Mouse (Mus musculus) C2C12 (cell line): ENCODE measurements around the gene Syt3. TPM values are rescaled to one million over a fixed set of nuclear protein-coding genes. Genes with fewer than 3 reads are reported as not detected.

Source experiments
- H3K27me3 ChIP-seq: one replicate; pipeline ENCODE4 v1.6.1; 2011; ENCODE audit not compliant: control insufficient read depth, insufficient read depth, insufficient read length
- H3K36me3 ChIP-seq: one replicate; pipeline ENCODE4 v1.6.1; 2011; ENCODE audit not compliant: control insufficient read depth, insufficient read depth
- H3K4me3 ChIP-seq: one replicate; pipeline ENCODE4 v1.5.1; 2011; ENCODE audit warnings: mild to moderate bottlenecking, control low read depth; ENCODE audit not compliant: poor library complexity, insufficient read depth, severe bottlenecking
- H3K79me2 ChIP-seq: one replicate; pipeline ENCODE4 v1.6.1; 2011; ENCODE audit not compliant: control insufficient read depth, insufficient read depth
- H3K79me3 ChIP-seq: one replicate; pipeline ENCODE4 v1.6.1; 2011; ENCODE audit warnings: low read depth, control low read depth
- H3ac ChIP-seq: one replicate; pipeline ENCODE3; 2011; ENCODE audit warnings: low read depth; ENCODE audit not compliant: control insufficient read depth, insufficient read length
- CEBPB ChIP-seq: IDR thresholded peaks from one replicate; pipeline ENCODE4 v1.6.1; 2011; ENCODE audit warnings: low read depth, mild to moderate bottlenecking, control low read depth, moderate library complexity
- CTCF ChIP-seq: IDR thresholded peaks from one replicate; pipeline ENCODE4 v1.5.1; 2011; ENCODE audit not compliant: control insufficient read depth, insufficient read depth, insufficient read length
- FOSL1 ChIP-seq: IDR thresholded peaks from one replicate; pipeline ENCODE4 v1.8.0; 2011; ENCODE audit warnings: mild to moderate bottlenecking, low read length; ENCODE audit not compliant: poor library complexity, insufficient read depth, severe bottlenecking
- MAX ChIP-seq: IDR thresholded peaks from one replicate; pipeline ENCODE4 v1.6.1; 2011; ENCODE audit warnings: mild to moderate bottlenecking, control low read depth
- MYOD1 ChIP-seq: IDR thresholded peaks from one replicate; pipeline ENCODE4 v1.6.1; 2011; ENCODE audit warnings: low read depth; ENCODE audit not compliant: control insufficient read depth, insufficient read length
- MYOG ChIP-seq: IDR thresholded peaks from one replicate; pipeline ENCODE4 v1.6.1; 2011; ENCODE audit not compliant: control insufficient read depth, insufficient read length; ENCODE audit errors: extremely low read depth
- USF1 ChIP-seq: IDR thresholded peaks from one replicate; pipeline ENCODE4 v1.6.1; 2011; ENCODE audit warnings: low read depth, mild to moderate bottlenecking, control low read depth, moderate library complexity
- long read RNA-seq, 2 experiments: library from polyadenylated mRNA; unstranded; transcript quantifications; one replicate each; pipeline ENCODE4 v2.0.0; 2019 to 2020
- polyA plus RNA-seq: library from polyadenylated mRNA; unstranded; fragments of >200 nt; fragmentation: generic; extraction: Trizol; gene quantifications from one replicate; pipeline ENCODE4 v1.2.1, GENCODE M21; 2012; ENCODE audit warnings: missing spikeins

Syt3 gene
- polyA plus RNA-seq: not detected
- long read RNA-seq, experiment 1, partial matches to known transcripts: 1 of 1 reads
- long read RNA-seq, experiment 1, other reads (novel, unspliced or antisense): 0 of 1 reads
- long read RNA-seq, experiment 2: 0 reads

- no peaks in the 10 kb centered on the region for H3K36me3 ChIP-seq
- peaks cover 62% of the 10 kb centered on the region for H3K27me3 ChIP-seq
- no peaks in the 10 kb centered on the region for H3K79me2 ChIP-seq
- no peak for TF ChIP-seq CTCF
- no peak for TF ChIP-seq MYOD1
- TF ChIP-seq FOSL1: no peak
- no peak for TF ChIP-seq MYOG
- no peak for TF ChIP-seq CEBPB
- TF ChIP-seq USF1: no peak
- no peak for TF ChIP-seq MAX
- no peaks in the 10 kb centered on the region for H3K79me3 ChIP-seq
- H3K4me3 ChIP-seq: no peak within 1 kb of the TSS
- H3ac ChIP-seq: no peak within 1 kb of the TSS
These were observed at the start of gene Syt3 for GRCm38 (mm10) chr7:44383980-44384715. Syt3 (plus strand) TSS chr7:44384102.

- TF ChIP-seq MAX (no peak), MYOD1 (no peak), MYOG (no peak), USF1 (no peak), CTCF (no peak), CEBPB (no peak), FOSL1 (no peak)
- no peaks in the 10 kb centered on the region for H3K36me3 ChIP-seq
- H3K27me3 ChIP-seq: peaks cover 47% of the 10 kb centered on the region
- no peaks in the 10 kb centered on the region for H3K79me2 ChIP-seq
- H3K79me3 ChIP-seq: no peaks in the 10 kb centered on the region
- no peak overlapping the region for H3ac ChIP-seq
- H3K4me3 ChIP-seq: no peak overlapping the region
These were observed 49.8 kb upstream of the Syt3 start for GRCm38 (mm10) chr7:44334139-44334538.

GRCm38 (mm10) chr7:44335031-44335878 lies 48.6 kb upstream of the Syt3 start:
- H3K36me3 ChIP-seq: no peaks in the 10 kb centered on the region
- TF ChIP-seq CTCF (no peak), MYOD1 (no peak), CEBPB (no peak), FOSL1 (no peak), MAX (no peak), USF1 (no peak), MYOG (no peak)
- H3ac ChIP-seq: no peak overlapping the region
- peaks cover 51% of the 10 kb centered on the region for H3K27me3 ChIP-seq
- H3K4me3 ChIP-seq: no peak overlapping the region
- no peaks in the 10 kb centered on the region for H3K79me3 ChIP-seq
- H3K79me2 ChIP-seq: no peaks in the 10 kb centered on the region

GRCm38 (mm10) chr7:44336046-44337021 lies 47.6 kb upstream of the Syt3 start:
- Histone ChIP-seq H3K4me3 (no peak overlapping the region), H3K27me3 (peaks cover 52% of the 10 kb centered on the region), H3K79me3 (no peaks in the 10 kb centered on the region), H3K36me3 (no peaks in the 10 kb centered on the region), H3ac (no peak overlapping the region), H3K79me2 (no peaks in the 10 kb centered on the region)
- TF ChIP-seq FOSL1 (no peak), MAX (no peak)

GRCm38 (mm10) chr7:44337121-44337849 lies 46.6 kb upstream of the Syt3 start:
- Histone ChIP-seq H3K79me2 (no peaks in the 10 kb centered on the region), H3K79me3 (no peaks in the 10 kb centered on the region), H3ac (no peak overlapping the region), H3K36me3 (no peaks in the 10 kb centered on the region), H3K4me3 (no peak overlapping the region), H3K27me3 (peaks cover 55% of the 10 kb centered on the region)
- no peak for TF ChIP-seq MAX
- no peak for TF ChIP-seq FOSL1
- no peak for TF ChIP-seq MYOD1
- no peak for TF ChIP-seq USF1
- TF ChIP-seq CTCF: no peak
- TF ChIP-seq CEBPB: no peak
- TF ChIP-seq MYOG: no peak
